Mouse (Mus musculus): ENCODE measurements around the gene Gm28308.

- TF ChIP-seq CTCF (conservative IDR thresholded peaks at IDR 0.05; ENCODE audit: insufficient read depth, insufficient read length, low read depth, low read length) (no peak), POLR2A (IDR thresholded peaks at IDR 0.05; ENCODE audit: low read depth, low read length) (peak; percentile 49)
Observed at GRCm38 (mm10) chr6:52233546-52234427, 20.6 kb upstream of the Gm28308 start.

Data from kidney, adult 2 months (tissue).